Mouse (Mus musculus): ENCODE measurements around the gene Hes7. TPM values are rescaled to one million over a fixed set of nuclear protein-coding genes. Genes with fewer than 3 reads are reported as not detected.

Gene Hes7
- polyA plus RNA-seq, 1 experiment from 2014 or later: 0.68 TPM

GRCm38 (mm10) chr11:69119446-69120155 lies 603 bp upstream of the Hes7 start:
- 32% methylated on average over 14 of the region's 14 CpGs for WGBS
- H3K27me3 ChIP-seq (ENCODE audit: insufficient read depth, low read length): no peaks in the 10 kb centered on the region; the same call in 1 of the 2 replicates
- H3K27ac ChIP-seq (ENCODE audit: low read depth): no peak overlapping the region
- no peak for TF ChIP-seq CTCF (IDR thresholded peaks at IDR 0.05; ENCODE audit: low read depth)
- H3K36me3 ChIP-seq (ENCODE audit: insufficient read depth): no peaks in the 10 kb centered on the region
- H3K4me2 ChIP-seq: peak overlapping the region; percentile 93
- ATAC-seq (ENCODE audit: insufficient read depth) (no peak), DNase-seq (peak; percentile 20)
- H3K4me3 ChIP-seq (ENCODE audit: low read depth, low read length): peak overlapping the region; percentile 74
- peak overlapping the region; percentile 31; the same call in 1 of the 2 replicates for H3K9ac ChIP-seq
- H3K4me1 ChIP-seq (ENCODE audit: insufficient read depth): peaks cover 7% of the 10 kb centered on the region
- H3K9me3 ChIP-seq (ENCODE audit: low read depth, low read length): no peaks in the 10 kb centered on the region

- H3K4me1 ChIP-seq (ENCODE audit: insufficient read depth): peaks cover 7% of the 10 kb centered on the region
- under 1% methylated on average over 33 of the region's 33 CpGs for WGBS
- TF ChIP-seq CTCF (IDR thresholded peaks at IDR 0.05; ENCODE audit: low read depth): no peak
- H3K4me3 ChIP-seq (ENCODE audit: low read depth, low read length): peak overlapping the region; percentile 74
- H3K27me3 ChIP-seq (ENCODE audit: insufficient read depth, low read length): no peaks in the 10 kb centered on the region
- no peak overlapping the region for H3K27ac ChIP-seq (ENCODE audit: low read depth)
- H3K36me3 ChIP-seq (ENCODE audit: insufficient read depth): no peaks in the 10 kb centered on the region
- DNase-seq (peak; percentile 57), ATAC-seq (ENCODE audit: insufficient read depth) (no peak)
- H3K9me3 ChIP-seq (ENCODE audit: low read depth, low read length): no peaks in the 10 kb centered on the region
- H3K9ac ChIP-seq: peak overlapping the region; percentile 69
- H3K4me2 ChIP-seq: peak overlapping the region; percentile 93
These were observed 967 bp downstream of the Hes7 start for GRCm38 (mm10) chr11:69121001-69121740.

GRCm38 (mm10) chr11:69121741-69122335 lies 1.6 kb downstream of the Hes7 start:
- Histone ChIP-seq H3K9ac (peak overlapping the region; percentile 69), H3K4me1 (ENCODE audit: insufficient read depth) (peaks cover 13% of the 10 kb centered on the region), H3K9me3 (ENCODE audit: low read depth, low read length) (no peaks in the 10 kb centered on the region), H3K4me2 (peak overlapping the region; percentile 93), H3K36me3 (ENCODE audit: insufficient read depth) (no peaks in the 10 kb centered on the region), H3K27ac (ENCODE audit: low read depth) (peak overlapping the region; percentile 89; the same call in 1 of the 2 replicates), H3K27me3 (ENCODE audit: insufficient read depth, low read length) (no peaks in the 10 kb centered on the region), H3K4me3 (ENCODE audit: low read depth, low read length) (peak overlapping the region; percentile 74)
- TF ChIP-seq CTCF (IDR thresholded peaks at IDR 0.05; ENCODE audit: low read depth): no peak
- under 1% methylated on average over 32 of the region's 32 CpGs for WGBS
- DNase-seq (peak; percentile 75), ATAC-seq (ENCODE audit: insufficient read depth) (no peak)

GRCm38 (mm10) chr11:69122336-69122951 lies 2.2 kb downstream of the Hes7 start, which contains the start of gene 9130213A22Rik:
TSS of gene 9130213A22Rik (minus strand) at chr11:69122589.
- no peaks in the 10 kb centered on the region for H3K27me3 ChIP-seq (ENCODE audit: insufficient read depth, low read length)
- WGBS: under 1% methylated on average over 66 of the region's 66 CpGs

GRCm38 (mm10) chr11:69123056-69123692 lies 3.0 kb downstream of the Hes7 start:
- ATAC-seq (ENCODE audit: insufficient read depth): peak; percentile 4; the same call in 1 of the 2 replicates

More at GRCm38 (mm10) chr11:69122336-69122951, 2.2 kb downstream of the Hes7 start, which contains the start of gene 9130213A22Rik:
- ATAC-seq (ENCODE audit: insufficient read depth) (peak; percentile 70), DNase-seq (peak; percentile 95)
- H3K4me3 ChIP-seq (ENCODE audit: low read depth, low read length): peak within 1 kb of the TSS; percentile 74
- H3K9me3 ChIP-seq (ENCODE audit: low read depth, low read length): no peaks in the 10 kb centered on the region
- peak; percentile 78 for TF ChIP-seq CTCF (IDR thresholded peaks at IDR 0.05; ENCODE audit: low read depth)
- H3K4me2 ChIP-seq: peak within 1 kb of the TSS; percentile 93
- H3K4me1 ChIP-seq (ENCODE audit: insufficient read depth): peaks cover 13% of the 10 kb centered on the region
- peak within 1 kb of the TSS; percentile 89 for H3K27ac ChIP-seq (ENCODE audit: low read depth)
- no peaks in the 10 kb centered on the region for H3K36me3 ChIP-seq (ENCODE audit: insufficient read depth)
- peak within 1 kb of the TSS; percentile 69 for H3K9ac ChIP-seq

More at GRCm38 (mm10) chr11:69123056-69123692, 3.0 kb downstream of the Hes7 start:
- H3K4me2 ChIP-seq: peak overlapping the region; percentile 93
- H3K36me3 ChIP-seq (ENCODE audit: insufficient read depth): no peaks in the 10 kb centered on the region
- no peaks in the 10 kb centered on the region for H3K9me3 ChIP-seq (ENCODE audit: low read depth, low read length)
- TF ChIP-seq CTCF (IDR thresholded peaks at IDR 0.05; ENCODE audit: low read depth): no peak
- peak overlapping the region; percentile 74 for H3K4me3 ChIP-seq (ENCODE audit: low read depth, low read length)
- under 1% methylated on average over 29 of the region's 29 CpGs for WGBS
- peak overlapping the region; percentile 69 for H3K9ac ChIP-seq
- DNase-seq: peak; percentile 96
- H3K27me3 ChIP-seq (ENCODE audit: insufficient read depth, low read length): no peaks in the 10 kb centered on the region
- peaks cover 13% of the 10 kb centered on the region for H3K4me1 ChIP-seq (ENCODE audit: insufficient read depth)
- H3K27ac ChIP-seq (ENCODE audit: low read depth): peak overlapping the region; percentile 89
